Mouse (Mus musculus) mesoderm, embryonic 11.5 days (tissue): ENCODE results near the gene Mgll.
A peak's percentile ranks its signal among the peaks of the same experiment; 100 is the strongest.

Experiments used
- DNase-seq: peaks from one replicate; pipeline ENCODE4 v3.0.0-alpha.2; 2012; ENCODE audit warnings: low read depth, low spot score

Mgll gene

DNA sequence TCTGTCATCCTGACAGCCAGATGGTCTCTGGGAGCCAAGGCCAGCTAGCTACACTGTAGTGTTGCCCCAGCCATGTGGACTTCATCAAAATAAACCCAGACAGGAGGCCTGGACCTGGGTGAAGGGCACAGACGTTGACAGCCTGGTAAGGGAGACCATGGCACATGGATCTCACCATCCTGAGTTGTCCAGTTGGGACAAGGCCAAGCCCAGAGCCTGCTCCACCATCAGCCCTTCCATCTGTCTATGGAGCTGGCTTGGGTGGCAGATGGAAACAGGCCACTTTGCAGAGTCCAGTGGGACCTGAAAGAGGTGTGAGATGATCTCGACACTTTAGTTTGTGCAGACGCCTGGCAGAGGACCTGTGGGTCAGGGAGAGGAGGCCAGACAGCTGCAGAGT is 76.5 kb downstream of the Mgll start:
- no peak for DNase-seq

DNA sequence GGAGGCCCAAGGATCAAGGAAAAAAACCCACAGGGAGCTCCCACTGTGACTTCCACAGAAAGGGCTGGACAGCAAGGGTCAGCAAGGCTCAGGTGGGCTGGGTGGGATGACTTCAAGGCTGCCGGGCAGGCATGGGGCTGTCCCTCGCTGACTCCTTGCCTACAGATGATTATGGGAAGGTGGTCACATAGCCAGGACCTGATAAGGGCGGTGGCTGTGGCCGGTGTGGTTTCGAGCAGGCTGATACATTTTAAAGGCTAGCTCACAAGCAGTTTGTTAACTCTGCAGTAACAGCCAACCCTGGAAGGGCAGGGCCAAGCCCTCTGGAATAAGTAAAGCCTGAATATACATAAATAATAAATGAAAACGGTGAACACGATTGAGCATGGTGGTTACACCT is 78.8 kb downstream of the Mgll start:
- DNase-seq, result no peak

DNA sequence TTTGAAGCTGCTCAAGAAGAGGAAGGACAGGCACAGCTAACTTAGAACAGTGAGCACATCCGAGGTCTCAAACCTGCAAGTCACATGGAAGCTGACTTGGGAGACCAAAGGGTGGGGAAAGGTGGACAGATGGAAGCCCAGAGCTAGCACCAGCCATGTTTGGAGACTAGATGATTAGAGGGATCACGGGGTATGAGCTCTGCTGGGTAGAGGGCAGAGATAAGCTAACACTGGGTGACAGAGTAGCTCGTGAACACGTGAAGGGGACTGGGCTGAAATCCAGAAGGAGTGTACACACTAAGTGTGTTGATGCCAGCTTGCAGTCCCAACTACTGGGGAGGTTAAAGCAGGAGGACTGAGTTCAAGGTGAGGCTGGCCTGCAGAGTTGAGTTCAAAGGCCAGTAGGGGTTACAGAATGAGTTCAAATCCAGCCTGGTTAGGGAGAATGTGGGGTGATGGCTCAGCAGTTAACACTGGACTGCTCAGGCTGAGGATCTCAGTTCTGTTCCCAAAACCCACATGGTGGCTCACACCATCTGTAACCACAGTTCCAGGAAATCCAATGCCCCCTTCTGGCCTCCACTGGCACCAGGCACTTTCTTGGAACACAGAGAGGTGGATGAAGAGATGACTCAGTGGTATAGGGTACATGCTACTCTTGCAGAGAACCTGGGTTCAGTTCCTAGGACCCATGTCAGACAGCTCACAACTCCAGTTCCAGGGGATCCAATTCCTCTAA is 79.9 kb downstream of the Mgll start:
- DNase-seq, result no peak

DNA sequence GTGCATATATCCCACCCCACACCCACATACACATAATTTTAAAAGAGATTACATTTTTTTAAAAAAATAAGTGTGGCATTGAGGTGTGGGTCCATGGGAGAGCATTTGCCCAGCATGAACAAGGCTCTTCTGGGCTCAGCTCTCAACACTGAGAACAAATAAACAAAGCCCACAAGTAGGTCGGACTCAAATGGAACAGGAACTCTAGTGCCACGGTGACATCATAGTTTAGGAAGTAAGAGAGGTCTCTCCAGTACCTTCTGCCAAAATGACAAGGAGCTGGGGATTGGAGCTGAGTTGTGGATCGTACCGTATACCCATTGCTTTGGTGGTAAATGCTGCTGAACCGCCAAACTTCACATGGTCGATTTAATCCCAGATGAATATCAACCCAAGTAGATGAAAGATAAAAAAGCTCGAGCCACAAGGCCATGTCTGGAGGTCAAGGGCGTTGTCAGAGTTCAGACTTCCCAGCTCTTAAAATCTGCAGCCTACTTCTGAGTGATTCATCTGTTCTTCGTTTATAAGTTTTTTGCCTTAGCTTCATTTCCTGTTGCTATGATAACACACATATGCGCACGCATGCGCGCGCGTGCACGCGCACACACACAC is 80.9 kb downstream of the Mgll start:
- no peak for DNase-seq

DNA sequence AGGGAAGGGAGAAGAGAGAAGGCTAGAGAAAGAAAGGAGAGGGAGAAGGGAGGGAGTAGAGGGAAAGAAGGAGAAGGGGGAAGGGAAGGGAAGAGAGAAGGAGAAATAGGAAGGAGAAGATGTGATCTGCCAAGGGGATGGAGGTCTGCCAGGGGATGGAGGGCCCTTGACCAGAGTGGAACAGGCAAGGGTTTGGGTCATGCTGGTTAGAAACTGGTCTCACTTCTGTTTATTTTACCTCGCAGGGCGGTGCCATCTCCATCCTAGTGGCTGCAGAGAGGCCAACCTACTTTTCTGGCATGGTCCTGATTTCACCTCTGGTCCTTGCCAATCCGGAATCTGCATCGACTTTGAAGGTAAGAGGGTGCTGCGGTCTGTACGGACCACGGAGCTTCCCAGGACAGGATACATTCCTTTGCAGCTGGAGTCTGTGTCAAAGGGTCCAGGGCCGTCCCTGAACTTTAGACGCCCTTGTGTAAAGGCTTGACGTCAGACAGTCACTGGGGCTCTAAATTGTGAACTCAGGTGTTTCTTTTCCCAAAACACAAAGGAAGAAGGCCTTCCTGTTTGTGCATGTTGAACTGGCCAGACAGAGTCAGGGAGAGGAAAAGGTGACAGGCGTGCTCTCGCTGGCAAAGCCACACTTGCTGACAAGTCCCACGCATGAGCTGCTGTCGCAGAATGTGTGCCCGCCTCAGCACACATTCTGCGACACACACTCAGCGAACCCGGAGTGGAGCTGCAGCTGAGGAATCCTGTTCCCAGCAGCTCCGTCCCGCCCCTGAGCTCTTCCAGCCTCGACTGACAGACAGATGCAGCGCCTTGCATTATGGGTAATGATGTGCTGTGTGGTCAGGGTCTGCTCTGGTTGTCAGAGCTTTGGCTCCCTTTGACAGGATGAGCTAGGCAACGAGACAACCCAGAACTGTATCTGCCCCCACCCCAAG is 85.2 kb downstream of the Mgll start:
- no peak for DNase-seq

DNA sequence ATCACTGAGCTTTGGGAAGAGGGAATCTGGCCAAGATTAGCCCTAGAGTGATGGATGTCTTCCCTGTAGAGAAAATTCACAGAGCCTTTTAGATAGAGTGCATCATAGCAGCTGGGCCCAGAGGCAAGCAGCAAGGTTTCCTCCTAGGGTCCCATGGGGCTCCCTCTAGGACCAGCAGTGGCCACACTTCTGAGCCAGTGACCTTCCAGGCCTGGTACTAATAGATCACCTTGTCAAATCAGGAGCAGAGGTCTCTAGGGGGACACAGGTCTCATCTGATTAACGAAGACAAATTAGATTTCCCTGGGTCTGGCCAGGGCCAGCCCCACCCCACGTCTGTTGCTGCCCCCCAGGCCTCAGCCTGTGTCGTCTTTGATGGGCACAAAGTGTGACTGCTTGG is 86.1 kb downstream of the Mgll start:
- DNase-seq, result peak; percentile 56

DNA sequence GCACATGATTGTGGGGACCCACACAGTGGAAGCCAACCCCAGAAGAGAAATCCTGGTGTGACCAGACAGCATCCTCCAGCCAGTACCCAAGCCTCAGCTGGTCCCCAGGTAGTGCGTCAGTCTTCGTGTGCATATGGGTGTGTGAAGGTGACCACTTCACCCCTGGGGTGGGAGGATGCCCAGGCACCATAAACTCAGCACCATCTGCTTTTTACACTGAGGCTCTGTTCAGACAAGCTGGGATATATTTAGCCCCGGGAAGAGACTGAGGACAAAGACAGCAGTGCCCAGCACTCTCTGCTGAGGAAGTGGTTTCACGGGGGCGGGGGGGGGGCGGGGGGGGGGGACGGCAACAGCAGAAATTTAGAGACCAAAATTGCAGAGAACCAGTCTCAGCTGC is 87.2 kb downstream of the Mgll start:
- no peak for DNase-seq

DNA sequence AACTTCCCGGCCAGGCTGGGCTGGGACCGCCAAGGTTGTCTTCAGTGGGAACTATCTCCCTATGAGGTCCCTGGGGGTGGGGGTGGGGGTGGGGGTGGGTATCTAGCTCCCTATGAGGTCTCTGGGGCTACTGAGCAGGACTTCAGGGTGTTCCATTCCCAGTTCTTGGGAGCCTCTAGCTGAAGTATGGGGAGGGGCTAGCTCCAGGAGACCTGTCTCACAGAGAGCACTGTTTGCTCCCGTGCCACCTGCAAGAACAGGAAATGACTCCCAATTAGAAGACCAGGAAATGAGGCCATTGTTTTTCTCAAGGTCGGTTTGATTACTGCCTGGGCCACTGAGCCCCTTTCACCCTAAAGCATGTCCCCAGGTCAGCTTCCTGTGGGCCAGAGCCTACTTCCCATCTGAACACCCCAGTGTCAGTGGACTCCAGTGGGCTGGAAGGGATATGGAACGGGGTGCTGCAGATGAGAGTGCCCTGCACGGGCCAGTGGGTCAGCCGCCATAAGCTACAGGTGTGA is 87.7 kb downstream of the Mgll start:
- DNase-seq, result no peak

DNA sequence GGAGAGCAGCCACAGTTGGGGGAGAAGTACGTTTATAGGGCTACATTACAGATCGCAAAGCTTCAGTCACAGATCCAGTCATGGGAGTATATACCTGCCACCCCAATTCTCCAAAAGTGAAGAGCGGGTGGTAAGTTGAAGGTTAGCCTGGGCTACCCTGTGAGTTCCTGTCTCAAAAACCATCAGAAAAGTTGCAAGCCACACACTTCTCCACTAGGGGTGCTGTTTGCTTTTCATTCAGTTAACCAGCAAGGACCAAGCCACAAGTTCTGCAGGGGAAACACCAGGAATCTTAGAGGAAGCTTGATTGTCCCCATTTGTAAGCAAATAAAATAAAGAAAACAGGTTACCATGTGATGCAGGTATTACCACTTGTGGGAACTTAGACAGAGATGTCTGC is 88.7 kb downstream of the Mgll start:
- DNase-seq, result peak; percentile 66

DNA sequence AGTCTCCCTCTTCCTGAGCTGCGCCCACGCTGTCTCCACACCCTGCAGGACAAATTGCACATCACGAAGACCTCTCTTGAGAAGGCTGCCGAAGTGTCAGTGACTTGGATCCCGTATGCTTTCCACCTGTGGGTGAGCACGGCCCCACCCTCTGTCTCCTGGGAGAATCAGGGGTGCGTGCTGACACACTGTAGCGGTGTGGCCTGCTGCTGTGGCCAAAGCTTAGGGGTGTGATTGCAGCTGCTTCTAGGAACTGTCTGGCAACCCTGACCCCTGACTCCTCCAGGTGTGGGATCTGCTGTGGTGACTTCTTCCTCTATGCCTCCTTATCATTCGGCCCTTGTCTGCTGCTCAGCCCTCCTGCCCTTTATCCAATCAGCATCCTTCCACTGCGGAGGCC is 89.6 kb downstream of the Mgll start:
- no peak for DNase-seq

DNA sequence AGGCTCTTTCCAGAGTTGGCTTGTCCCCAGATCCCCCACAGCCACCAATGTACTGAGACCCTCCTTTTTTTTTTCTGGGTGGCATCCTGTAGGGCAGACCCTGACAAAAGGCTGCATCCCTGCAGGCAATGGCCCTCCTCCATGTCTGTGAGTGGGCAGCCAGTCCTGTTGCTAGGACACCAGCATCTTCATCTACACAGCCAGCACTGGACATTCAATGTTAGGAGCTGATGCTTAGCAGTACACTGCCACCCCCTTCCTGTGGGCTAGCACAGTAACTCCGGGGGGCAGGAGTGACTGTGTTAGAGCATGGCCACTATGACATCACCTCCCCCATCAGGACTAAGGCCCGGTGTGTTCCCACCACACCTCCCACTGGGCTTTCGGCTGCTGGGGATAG is 90.8 kb downstream of the Mgll start:
- no peak for DNase-seq

DNA sequence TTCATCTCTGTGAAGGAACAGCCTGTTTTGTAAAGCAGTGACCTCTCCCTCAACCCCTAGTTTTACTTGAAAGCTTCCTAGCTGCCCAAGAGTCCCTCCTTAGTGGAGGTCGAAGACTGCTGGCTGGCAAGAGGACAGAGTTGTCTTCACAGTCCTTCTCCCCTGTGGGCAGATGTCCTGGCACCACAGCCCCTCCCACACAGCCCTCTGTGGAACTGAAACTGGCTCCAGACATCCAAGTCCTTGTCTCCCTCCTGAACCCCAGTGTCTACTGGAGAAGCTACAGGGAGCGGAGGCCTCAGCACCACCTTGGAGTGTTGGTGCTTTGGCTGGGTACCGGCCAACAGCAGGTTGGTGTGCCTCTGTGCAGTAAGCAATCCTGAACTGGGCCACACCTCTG is 91.3 kb downstream of the Mgll start:
- no peak for DNase-seq

DNA sequence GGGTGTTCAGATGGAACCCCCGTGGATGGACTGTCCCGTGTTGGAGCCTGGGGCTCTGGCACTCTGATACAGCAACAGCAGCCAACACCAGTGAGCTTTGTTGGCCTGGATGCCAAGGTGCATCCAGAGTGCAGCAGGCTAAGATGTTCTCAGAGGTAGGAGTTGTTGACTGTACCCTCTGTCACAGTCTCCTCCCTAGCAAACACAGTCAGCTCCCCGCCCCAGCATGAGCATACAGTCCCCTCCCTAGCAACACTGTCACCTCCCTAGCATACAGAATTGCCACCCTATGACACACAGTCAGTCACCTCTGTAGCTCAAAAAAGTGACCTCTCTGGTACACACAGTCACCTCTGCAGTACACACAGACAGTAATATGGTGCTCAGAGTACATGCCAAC is 92.7 kb downstream of the Mgll start:
- no peak for DNase-seq

DNA sequence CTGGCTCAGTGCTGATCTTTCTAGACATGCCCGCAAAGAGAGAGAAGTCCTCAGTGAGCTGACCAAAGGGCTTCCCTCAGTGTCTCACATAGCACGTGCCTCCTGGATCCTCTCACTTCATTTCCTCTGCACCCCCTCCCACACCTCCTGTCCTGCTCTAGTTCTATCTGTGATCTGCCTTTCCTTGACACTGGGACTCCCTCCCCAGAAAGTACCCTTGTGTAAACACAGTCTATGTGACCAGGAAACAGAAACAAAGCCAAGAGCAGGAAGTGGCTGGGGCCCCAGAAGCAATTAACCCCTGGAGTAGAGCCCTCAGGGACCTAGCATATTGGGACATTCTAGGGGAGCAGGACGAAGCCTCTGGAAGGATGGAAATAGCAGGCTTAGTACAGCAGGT is 96.6 kb downstream of the Mgll start:
- no peak for DNase-seq

DNA sequence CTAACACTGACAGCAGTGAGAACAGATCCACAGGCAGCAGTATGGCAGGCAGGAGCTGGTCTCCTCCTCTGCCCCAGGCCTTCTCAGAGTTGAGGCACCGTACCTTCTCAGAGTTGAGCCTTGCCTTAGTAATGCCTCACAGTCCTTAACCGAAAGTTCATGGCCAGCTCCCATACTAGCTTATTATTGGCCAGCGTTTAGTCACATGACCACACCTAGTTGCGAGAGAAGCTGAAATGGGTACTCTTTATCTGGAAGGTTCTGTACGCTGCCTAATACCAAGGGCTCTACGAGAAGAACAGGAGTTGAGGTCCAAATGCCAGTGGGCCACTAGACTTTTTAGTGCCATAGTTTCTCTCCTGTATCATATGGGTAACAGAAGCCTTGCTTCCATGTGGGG is 97.1 kb downstream of the Mgll start:
- no peak for DNase-seq

DNA sequence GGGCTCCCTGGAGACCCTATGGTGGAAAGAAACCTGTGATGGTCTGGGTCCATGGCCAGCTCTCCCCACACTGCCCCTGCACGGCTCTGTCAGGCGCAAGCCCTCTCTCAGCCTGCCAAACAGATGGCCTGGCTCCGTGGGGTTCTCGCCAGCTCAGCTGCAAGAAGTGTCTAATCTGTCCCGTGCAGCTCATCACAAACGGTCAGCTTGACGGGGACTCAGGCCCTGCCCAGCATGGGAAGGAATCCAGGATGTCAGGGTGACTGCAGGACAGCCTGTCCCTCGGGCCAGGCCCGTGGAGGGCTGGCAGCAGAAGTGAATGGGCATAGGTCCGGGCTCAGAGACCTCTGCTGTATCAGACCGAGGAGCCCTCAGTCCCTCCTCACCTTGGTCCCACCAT is 97.7 kb downstream of the Mgll start:
- no peak for DNase-seq

DNA sequence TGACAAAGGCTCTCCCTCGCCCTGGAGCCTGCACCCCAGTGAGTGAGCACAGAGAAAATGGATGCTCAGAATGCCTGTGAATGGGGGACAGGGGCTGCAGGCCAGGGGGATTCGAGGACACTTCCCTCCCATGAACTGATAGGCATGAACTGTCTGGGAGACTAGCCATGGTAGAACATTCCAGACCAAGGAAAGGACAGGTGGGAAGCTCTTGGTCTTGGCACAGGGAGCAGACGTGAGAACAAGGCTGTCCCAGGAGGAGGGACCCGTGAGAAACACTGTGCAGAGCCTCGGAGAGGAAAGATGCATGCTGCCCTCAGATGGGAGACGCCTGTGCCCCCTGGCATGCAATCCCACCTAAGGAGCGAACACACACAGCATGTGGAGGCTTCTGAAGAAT is 100.0 kb downstream of the Mgll start:
- DNase-seq, result no peak

DNA sequence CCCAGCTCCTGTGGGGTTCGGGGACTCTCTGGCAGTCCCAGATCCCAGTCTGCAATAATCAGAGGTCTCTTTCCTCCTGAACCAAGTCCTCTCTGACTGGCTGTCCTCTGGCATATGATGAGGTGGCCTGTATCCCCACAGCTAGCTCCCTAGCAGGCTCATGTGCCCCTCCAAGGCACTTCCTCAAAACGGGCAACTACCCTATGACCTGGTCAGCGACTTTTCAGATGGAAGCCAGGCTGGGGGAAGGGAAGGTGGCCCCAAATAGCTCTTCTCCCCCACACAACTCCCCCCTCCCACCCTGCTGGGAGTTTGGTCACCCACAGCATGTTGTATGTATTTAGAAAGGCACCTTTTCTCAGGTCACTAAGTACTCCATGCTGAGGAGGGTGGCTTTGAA is 101.9 kb downstream of the Mgll start:
- no peak for DNase-seq

DNA sequence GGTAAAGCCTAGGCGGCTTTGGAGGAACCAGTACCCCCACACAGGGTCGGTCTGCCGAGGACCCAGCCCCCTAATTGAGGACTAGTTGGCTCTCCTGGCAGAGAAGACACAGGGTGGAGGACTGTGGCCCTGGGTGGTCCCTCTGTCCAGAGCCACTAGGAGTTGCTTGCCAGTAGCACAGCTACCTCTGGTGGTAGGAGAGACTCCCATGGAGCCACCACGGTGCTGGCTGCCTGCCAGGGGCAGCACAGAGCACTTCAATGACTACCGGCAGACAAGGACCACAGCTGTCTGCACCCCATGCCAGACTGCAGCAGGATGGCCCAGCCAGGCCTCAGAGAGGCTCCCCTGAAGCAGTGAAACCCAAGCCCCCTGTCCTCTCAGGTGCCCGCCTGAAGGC is 102.3 kb downstream of the Mgll start:
- peak; percentile 60 for DNase-seq

DNA sequence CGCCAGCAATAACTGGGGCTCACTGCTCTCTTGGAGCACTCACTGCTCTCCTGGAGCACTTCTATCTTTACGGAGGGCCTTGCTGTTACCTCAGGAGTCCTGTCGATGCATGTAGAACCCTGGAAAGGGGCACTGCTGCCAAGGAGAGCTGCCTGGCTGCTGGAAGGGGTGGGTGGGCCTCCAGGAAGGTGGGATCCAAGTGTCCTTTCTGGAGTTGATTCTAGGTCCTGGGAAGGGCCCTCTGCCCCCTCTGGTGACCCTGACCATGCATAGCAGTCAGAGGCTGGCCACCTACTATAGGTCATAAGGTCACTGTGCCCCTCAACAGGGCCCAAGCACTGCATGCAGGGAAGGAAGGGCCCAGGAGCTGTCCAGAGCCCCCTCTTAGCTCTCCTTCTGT is 102.8 kb downstream of the Mgll start:
- no peak for DNase-seq

DNA sequence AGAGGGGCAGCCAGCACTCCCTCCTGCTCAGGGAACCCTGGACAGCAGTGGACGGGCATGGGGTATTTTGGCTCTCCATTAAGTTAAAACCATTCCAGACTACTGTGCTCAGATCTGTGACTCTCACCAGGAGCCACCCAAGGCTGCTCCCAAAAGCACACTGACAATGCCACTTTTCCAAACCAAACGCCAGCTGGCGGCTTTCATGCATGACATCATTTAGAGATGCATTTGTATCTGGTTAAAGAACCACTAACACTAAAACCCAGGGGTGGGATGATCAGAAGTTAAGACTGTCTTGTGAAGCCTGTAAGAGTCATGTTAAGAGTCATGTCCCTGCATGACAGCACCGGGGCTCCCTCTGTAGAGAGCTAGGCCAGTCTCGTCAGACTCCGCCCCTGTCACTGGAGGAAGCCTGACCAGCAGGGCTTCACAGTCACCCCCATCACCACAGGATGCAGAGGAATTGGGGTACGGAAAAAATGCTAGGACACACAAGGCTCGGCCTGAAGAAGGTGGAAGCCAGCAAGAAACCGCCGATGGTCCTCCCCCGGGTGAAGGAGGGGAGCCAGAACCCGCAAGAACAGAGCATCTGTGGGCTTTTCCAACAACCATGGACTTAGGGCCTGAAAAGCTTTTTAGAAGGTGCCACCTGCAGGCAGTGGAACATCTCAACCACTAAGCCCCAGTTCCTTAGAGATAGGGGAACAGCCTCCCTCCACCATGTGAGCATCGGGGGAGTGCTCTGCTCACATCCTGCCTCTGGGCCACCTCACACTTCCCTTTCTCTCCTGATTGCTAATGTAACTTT is 103.4 kb downstream of the Mgll start:
- no peak for DNase-seq
